Mouse (Mus musculus) midbrain, embryonic 10.5 days (tissue): Measurements from ENCODE around the gene Nfkbie. TPM values are rescaled to one million over a fixed set of nuclear protein-coding genes. Genes with fewer than 3 reads are reported as not detected.

Experiments
- DNase-seq: peaks from one replicate; pipeline ENCODE4 v3.0.0-alpha.2; 2017; ENCODE audit warnings: low spot score
- H3K27ac ChIP-seq: fragments of 300-500 bp; sonication (generic); replicated peaks from 2 replicates; pipeline ENCODE4 v1.5.1; 2016; ENCODE audit warnings: mild to moderate bottlenecking
- H3K27me3 ChIP-seq: fragments of 300-500 bp; sonication (generic); 2 replicates; pipeline ENCODE4 v1.6.1; 2016; ENCODE audit warnings: low read depth, mild to moderate bottlenecking; ENCODE audit not compliant: poor library complexity, severe bottlenecking
- H3K36me3 ChIP-seq: fragments of 300-500 bp; sonication (generic); 2 replicates; pipeline ENCODE4 v1.6.1; 2016; ENCODE audit warnings: mild to moderate bottlenecking, moderate library complexity
- H3K4me1 ChIP-seq: fragments of 300-500 bp; sonication (generic); 2 replicates; pipeline ENCODE4 v1.6.1; 2016
- H3K4me3 ChIP-seq: fragments of 300-500 bp; sonication (generic); 2 replicates; pipeline ENCODE4 v1.5.1; 2016; ENCODE audit warnings: mild to moderate bottlenecking, moderate library complexity
- H3K9me3 ChIP-seq: fragments of 300-500 bp; sonication (generic); replicated peaks from 2 replicates; pipeline ENCODE4 v1.6.1; 2016; ENCODE audit warnings: mild to moderate bottlenecking
- WGBS: fragments of 180-500 bp; shearing (Covaris S2); methylation state at CpG from one replicate; pipeline ENCODE4 v1.1.7; 2016; 5-methylcytosine and 5-hydroxymethylcytosine counted together
- polyA plus RNA-seq: library from polyadenylated mRNA; unstranded; fragments of >200 nt; fragmentation: Nextera tagmentation; extraction: Ambion mirVana; gene quantifications from 2 replicates; pipeline ENCODE4 v1.2.1, GENCODE M21; 2016

The Nfkbie gene
- polyA plus RNA-seq, 1 experiment from 2014 or later = 9.2 TPM

DNA sequence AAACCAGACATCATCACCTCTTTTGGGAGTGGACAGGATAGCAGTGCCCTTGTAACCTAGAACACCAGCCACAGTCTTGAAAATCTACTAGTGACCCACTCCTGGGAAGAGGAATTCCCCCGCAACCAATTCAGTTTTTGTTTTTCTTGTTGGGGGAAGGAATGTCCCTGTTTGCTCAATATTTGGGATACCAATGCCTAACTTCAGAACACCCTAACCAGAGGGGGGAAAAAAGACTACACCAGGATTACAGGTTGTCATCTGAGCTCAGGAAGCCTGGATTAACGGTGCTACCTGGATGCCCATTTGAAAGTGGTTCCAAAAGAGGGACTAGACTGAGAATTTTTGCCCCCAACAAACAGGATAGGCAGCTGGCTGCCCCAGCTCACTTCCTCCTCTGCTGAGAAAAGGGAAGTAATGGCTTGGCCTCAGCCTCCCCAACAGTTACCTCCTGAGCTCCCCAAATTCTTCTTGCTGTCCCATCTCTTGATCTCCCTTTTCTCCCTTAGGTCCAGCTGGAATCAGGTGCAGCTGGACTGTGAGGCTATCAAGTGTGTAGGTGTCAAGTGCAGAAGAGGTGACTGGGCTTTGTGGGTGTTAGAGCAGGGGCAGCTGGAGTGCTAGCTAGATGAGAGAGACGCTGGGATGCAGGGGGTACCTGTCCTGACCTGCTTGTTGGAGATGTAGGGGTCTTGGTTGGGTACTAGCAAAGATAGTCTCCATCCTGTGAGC, 1.2 kb downstream of the Nfkbie start:
- H3K9me3 ChIP-seq = no peaks in the 10 kb centered on the region
- H3K27me3 ChIP-seq = peaks cover 28% of the 10 kb centered on the region
- H3K4me1 ChIP-seq = peaks cover 51% of the 10 kb centered on the region
- peak overlapping the region; percentile 78 for H3K4me3 ChIP-seq
- WGBS = 74% methylated on average over 3 of the region's 3 CpGs
- peaks cover 3% of the 10 kb centered on the region; the same call in 1 of the 2 replicates for H3K36me3 ChIP-seq
- no peak for DNase-seq
- H3K27ac ChIP-seq = no peak overlapping the region

DNA sequence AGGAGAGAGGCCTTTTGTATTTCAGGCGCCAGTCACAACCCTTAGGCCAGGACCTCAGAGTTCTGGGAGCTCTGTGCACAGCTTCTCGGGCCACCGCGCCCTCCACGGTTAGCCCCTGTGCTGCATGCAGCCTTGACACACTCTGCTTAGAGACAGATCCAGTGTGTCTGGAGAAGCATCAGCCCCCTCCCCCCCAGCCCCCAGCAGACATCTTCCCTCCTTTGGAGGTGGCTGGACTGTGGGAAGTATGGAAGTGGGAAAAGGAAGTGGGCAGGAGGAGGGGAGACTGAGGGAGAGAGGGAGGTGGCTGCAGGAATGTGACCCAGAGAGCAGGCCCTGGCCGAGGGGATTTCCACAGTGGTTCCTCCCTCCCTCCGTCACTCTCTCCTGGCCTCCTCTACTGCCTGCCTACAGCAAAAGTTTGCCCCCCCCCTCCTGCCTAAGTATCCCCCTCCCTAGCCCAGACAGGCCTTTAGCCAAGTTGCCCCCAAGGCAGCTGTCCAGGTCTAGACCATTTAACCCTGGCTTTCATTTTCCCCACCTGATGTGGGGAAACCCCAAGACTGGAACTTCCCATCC, 1.8 kb downstream of the Nfkbie start:
- peaks cover 3% of the 10 kb centered on the region; the same call in 1 of the 2 replicates for H3K36me3 ChIP-seq
- no peak overlapping the region; the same call in 1 of the 2 replicates for H3K27ac ChIP-seq
- DNase-seq = no peak
- peaks cover 45% of the 10 kb centered on the region for H3K4me1 ChIP-seq
- peak overlapping the region; percentile 78 for H3K4me3 ChIP-seq
- H3K9me3 ChIP-seq = no peaks in the 10 kb centered on the region
- 72% methylated on average over 7 of the region's 7 CpGs for WGBS
- peaks cover 28% of the 10 kb centered on the region for H3K27me3 ChIP-seq

DNA sequence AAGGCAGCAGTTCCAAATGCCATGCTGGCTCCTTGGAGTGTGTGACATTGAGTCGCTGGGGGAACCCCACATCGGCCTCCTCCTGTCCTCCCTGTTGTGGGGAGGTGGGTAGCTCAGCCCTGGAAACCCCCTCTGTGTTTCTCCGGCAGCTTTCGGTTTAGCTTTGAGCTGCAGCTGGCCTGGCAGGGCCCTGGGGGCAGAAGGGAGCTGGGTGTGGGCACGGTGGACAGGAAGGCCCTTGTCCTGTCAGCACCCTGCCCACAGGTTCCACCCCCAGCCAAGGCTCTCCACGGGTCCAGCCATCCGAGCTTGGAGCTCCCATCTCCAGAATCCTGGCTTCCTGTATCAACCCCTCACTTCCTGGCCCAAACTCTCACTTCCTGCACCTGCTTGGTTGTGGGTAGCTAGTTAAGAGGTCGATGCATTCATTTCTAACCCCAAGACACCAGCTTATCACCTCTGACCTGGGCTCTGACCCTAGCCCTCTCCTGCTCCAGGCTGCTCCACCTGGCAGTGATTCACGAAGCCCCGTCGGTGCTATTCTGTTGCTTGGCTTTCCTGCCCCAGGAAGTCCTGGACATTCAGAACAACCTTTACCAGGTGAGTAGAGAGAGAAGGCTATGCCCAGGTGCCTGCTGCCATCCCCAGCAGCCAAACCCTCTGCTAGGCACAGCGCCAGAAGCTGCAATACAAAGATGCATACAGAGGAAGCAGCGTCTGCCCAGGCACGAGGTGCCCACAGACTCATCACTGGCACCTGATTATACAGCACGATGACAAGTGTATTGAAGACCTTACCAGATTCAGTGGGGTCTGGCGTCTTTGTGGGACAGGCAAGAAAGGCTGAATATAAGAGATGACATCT, 2.7 kb downstream of the Nfkbie start:
- Histone ChIP-seq H3K27ac (no peak overlapping the region), H3K9me3 (no peaks in the 10 kb centered on the region), H3K27me3 (peaks cover 28% of the 10 kb centered on the region), H3K4me3 (0 out of 2 replicates have a peak overlapping the region, but pooled peaks have one; percentile 8), H3K36me3 (peaks cover 3% of the 10 kb centered on the region; the same call in 1 of the 2 replicates), H3K4me1 (peaks cover 45% of the 10 kb centered on the region)
- DNase-seq = no peak
- WGBS = 71% methylated on average over 16 of the region's 16 CpGs

DNA sequence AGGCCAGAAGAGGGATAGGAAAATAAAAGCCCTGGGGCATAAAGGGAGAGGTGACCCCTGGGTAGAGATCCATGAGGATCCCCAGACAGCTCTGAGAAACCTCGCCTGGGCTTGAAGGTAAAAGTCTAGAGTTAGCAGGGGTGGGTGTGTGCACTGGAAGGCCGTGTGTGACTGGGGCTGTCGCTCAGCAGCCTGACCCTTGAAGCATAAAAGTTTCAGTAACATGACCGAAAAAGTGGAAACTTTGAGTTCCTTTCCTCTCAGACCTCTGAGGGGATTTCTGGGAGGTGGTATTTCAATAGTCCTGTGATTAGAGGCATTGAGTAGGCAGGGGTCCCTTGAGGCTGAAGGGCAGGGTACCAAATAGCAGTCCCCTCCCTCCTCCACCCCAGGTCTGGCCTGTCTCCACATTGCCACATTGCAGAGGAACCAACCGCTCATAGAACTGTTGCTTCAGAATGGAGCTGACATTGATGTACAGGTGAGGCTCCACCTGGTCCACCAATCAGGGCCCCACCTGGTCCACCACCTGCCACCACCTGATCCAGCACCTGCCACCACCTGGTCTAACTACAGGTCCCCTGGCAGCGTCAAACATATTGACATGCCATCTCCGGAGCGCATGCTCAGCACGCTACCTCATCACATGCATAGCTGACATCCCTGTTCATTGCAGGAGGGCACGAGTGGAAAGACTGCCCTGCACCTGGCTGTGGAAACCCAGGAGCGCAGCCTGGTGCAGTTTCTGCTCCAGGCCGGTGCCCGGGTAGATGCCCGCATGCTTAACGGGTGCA, 4.4 kb downstream of the Nfkbie start:
- no peak overlapping the region for H3K4me3 ChIP-seq
- 91% methylated on average over 15 of the region's 15 CpGs for WGBS
- DNase-seq = no peak
- peaks cover 3% of the 10 kb centered on the region; the same call in 1 of the 2 replicates for H3K36me3 ChIP-seq
- H3K27ac ChIP-seq = no peak overlapping the region
- H3K27me3 ChIP-seq = peaks cover 28% of the 10 kb centered on the region
- H3K4me1 ChIP-seq = peaks cover 53% of the 10 kb centered on the region
- no peaks in the 10 kb centered on the region for H3K9me3 ChIP-seq

DNA sequence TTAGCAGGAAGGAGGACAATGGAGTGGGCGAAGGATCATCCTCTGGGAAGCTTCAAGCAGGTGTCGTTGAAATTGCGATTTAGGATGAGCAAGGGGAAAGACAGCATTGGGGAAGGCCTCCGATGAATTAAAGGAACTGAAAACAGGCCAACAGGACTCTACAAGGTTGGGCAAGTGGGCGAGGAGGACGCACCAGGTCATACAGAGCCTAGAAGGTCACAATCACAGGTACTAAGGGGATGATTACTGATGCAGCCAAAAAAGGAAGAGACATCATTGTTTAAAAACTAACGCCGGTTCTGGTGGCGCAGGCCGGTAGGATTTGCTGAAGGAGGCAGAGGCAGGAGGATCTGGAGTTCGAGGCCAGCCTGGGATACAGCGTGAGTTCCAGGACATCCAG, 7.7 kb downstream of the Nfkbie start:
- H3K36me3 ChIP-seq = peaks cover 35% of the 10 kb centered on the region
- H3K9me3 ChIP-seq = no peaks in the 10 kb centered on the region
- DNase-seq = no peak
- 0 out of 2 replicates have a peak, but pooled peaks cover 4% of the 10 kb centered on the region for H3K27me3 ChIP-seq
- 80% methylated on average over 12 of the region's 12 CpGs for WGBS
- H3K27ac ChIP-seq = no peak overlapping the region
- peaks cover 51% of the 10 kb centered on the region for H3K4me1 ChIP-seq
- peak overlapping the region; percentile 77; the same call in 1 of the 2 replicates for H3K4me3 ChIP-seq

DNA sequence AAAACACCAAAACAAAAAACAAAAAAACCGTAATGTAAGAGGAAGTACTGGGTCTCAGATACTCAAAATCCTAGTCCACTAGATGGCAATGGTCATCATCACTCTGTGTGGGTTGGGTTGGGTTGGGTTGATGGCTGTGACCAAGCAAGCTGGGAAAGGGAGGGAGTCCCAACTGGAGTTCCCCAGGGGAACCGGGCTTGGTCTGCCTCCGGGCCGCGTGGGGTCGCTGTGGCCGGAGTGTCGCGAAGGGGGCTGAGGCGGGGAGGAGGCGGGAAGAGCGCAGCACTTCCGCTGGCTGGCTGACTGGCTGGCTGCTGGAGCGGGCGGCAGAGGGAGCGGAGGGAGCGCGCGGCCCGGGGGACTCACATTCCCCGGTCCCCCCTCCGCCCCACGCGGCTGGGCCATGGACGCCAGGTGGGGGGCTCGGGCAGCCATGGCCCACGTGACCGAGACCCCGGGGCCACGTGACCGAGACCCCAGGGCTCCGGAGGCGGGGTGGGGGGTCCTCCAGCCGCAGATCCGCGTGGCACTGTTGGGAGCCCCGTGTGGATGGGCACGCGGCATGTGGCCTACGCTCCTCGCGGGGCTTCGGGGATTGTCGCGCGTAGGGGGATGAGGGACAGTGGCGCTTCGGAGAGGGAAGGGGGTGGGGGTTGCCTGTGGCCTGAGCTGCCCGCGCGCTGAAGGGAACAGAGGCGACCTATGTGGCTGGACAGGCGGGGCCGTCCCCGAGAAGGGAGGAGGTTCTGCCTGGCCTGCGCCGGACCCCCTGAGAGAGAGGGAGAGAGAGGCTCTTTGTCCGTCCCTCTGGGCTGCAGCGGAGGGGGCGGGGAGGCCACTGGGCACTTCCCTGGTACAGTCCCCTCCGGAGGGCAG, 8.4 kb downstream of the Nfkbie start, which contains the start of gene Slc35b2:
Slc35b2 (plus strand) TSS at position 220 of the 876 bp plus-strand sequence.
- WGBS = under 1% methylated on average over 61 of the region's 61 CpGs
- Histone ChIP-seq H3K4me1 (peaks cover 49% of the 10 kb centered on the region), H3K27ac (peak within 1 kb of the TSS; percentile 93), H3K27me3 (no peaks in the 10 kb centered on the region), H3K36me3 (peaks cover 42% of the 10 kb centered on the region), H3K4me3 (peak within 1 kb of the TSS; percentile 77), H3K9me3 (no peaks in the 10 kb centered on the region)
- peak; percentile 93 for DNase-seq

DNA sequence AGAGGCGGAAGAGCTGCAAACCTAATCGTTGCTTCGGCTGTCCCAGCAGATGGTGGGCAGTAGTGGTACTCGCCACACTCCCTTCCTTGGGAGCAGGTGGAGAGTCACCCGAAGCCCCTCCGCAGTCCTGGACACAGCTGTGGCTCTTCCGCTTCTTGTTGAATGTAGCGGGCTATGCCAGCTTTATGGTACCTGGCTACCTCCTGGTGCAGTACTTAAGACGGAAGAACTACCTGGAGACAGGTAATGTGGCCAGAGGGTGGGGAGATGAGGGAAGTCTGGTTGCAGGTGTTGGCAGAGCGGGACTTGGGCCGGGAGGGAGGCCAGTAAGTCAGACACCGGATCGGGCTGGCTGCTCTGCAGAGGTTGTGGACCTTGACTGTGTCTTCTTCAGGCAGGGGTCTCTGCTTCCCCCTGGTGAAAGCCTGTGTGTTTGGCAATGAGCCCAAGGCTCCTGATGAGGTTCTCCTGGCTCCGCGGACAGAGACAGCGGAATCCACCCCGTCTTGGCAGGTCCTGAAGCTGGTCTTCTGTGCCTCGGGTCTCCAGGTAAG, 9.1 kb downstream of the Nfkbie start:
- H3K36me3 ChIP-seq = peaks cover 49% of the 10 kb centered on the region
- peak overlapping the region; percentile 77 for H3K4me3 ChIP-seq
- H3K9me3 ChIP-seq = no peaks in the 10 kb centered on the region
- 13% methylated on average over 18 of the region's 18 CpGs for WGBS
- peak overlapping the region; percentile 93 for H3K27ac ChIP-seq
- DNase-seq = peak; percentile 39
- H3K4me1 ChIP-seq = peaks cover 48% of the 10 kb centered on the region
- no peaks in the 10 kb centered on the region for H3K27me3 ChIP-seq

DNA sequence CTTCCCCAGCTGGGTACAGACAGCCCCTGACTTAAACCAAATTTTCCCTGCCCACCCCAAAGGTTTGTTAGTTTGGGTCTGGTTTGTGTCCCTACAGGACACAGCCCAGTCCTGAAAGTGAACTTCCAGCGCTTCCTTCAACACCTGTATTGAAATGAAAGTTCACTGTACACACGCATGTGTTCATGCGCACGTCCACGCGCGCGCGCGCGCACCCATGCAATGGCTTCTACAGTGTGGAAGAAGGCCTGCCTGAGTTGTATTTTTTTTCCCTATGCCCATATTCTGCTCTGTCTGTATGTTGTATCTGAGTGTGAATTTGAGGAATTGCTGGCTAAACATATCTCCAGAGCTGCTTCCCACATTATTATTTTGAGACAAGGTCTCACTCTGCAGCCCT, 9.6 kb downstream of the Nfkbie start:
- no peaks in the 10 kb centered on the region for H3K27me3 ChIP-seq
- WGBS = 96% methylated on average over 11 of the region's 11 CpGs
- no peaks in the 10 kb centered on the region for H3K9me3 ChIP-seq
- peaks cover 54% of the 10 kb centered on the region for H3K36me3 ChIP-seq
- H3K4me1 ChIP-seq = peaks cover 53% of the 10 kb centered on the region
- H3K27ac ChIP-seq = peak overlapping the region; percentile 93
- no peak for DNase-seq
- H3K4me3 ChIP-seq = peak overlapping the region; percentile 77

DNA sequence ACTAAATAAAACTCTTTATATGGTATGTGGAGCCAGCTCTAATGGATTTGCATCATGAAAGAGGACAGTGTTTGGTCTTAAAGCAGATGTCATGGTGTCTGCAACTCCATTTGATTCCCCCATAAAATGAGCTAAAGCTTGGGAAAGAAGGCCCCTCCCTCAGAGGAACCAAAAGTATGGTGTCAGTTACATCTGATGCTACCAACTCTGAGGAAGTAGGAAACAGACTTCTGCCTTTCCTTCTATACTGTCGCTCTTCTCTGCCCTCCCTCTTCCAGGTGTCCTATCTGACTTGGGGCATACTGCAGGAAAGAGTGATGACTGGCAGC, 10.5 kb downstream of the Nfkbie start:
- Histone ChIP-seq H3K27ac (no peak overlapping the region), H3K4me1 (peaks cover 62% of the 10 kb centered on the region), H3K36me3 (peaks cover 60% of the 10 kb centered on the region), H3K9me3 (no peaks in the 10 kb centered on the region), H3K4me3 (no peak overlapping the region), H3K27me3 (no peaks in the 10 kb centered on the region)
- no peak for DNase-seq
- WGBS = 75% methylated on average over 1 of the region's 1 CpGs

DNA sequence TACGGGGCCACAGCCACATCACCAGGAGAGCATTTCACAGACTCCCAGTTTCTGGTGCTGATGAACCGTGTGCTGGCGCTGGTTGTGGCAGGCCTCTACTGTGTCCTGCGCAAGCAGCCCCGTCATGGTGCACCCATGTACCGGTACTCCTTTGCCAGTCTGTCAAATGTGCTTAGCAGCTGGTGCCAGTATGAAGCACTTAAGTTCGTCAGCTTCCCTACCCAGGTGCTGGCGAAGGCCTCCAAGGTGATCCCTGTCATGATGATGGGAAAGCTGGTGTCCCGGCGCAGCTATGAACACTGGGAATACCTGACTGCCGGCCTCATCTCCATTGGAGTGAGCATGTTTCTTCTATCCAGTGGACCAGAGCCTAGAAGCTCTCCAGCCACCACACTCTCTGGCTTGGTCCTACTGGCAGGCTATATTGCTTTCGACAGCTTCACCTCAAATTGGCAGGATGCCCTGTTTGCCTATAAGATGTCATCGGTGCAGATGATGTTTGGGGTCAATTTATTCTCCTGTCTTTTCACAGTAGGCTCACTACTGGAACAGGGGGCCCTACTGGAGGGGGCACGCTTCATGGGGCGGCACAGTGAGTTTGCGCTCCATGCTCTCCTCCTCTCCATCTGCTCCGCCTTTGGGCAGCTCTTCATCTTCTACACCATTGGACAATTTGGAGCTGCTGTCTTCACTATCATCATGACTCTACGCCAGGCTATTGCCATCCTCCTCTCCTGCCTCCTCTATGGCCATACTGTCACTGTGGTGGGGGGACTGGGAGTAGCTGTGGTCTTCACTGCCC, 11.1 kb downstream of the Nfkbie start:
- WGBS = 77% methylated on average over 18 of the region's 18 CpGs
- peaks cover 68% of the 10 kb centered on the region for H3K4me1 ChIP-seq
- no peak overlapping the region for H3K27ac ChIP-seq
- H3K27me3 ChIP-seq = no peaks in the 10 kb centered on the region
- peak; percentile 42 for DNase-seq
- peak overlapping the region; percentile 20; the same call in 1 of the 2 replicates for H3K4me3 ChIP-seq
- H3K9me3 ChIP-seq = no peaks in the 10 kb centered on the region
- peaks cover 65% of the 10 kb centered on the region for H3K36me3 ChIP-seq
